Mouse (Mus musculus): ENCODE results near the gene Nat10. TPM values are rescaled to one million over a fixed set of nuclear protein-coding genes. Genes with fewer than 3 reads are reported as not detected.

The Nat10 gene
- polyA plus RNA-seq, 1 experiment from 2014 or later, result 55.1 TPM

DNA sequence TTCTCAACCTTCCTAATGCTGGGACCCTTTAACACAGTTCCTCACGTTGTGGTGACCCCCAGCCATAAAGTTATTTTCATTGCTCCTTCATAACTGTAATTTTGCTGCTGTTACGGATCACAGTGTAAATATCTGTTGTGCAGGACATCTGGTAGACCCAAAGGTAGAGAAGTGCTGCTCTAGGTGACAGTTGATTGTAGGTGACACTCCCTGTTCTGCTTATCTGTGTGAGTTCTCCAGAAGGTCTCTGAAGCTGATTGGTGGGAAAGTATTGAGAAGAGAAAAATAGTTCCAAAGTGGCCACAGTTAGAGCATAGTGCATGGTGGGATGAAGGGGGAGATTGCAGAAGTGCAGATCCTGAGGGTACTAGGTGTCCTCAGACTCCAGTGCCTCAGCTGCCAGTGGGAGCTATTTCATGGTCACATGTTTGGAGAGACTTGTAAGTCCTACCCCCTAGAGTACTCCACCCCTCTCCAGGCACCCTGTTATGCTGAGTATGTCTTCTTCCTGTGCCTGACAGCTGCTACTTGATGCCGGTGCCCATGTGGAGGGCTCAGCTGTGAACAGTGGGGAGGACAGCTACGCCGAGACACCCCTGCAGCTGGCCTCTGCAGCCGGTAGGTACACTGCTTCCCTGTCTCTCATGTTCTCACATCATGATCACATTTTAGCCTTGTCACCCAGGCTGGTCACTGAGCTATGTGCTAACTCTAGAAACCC is 53.9 kb downstream of the Nat10 start:
- DNase-seq (ENCODE audit: low spot score) (no peak), ATAC-seq (replicated peaks; ENCODE audit: low FRiP score) (peak; percentile 72)
- no peaks in the 10 kb centered on the region for H3K9me3 ChIP-seq (ENCODE audit: control insufficient read depth, low read length)
- no peak overlapping the region for H3K27ac ChIP-seq (ENCODE audit: low read depth, low read length)
- 0 out of 2 replicates have a peak, but pooled peaks cover 4% of the 10 kb centered on the region for H3K36me3 ChIP-seq (ENCODE audit: control insufficient read depth, insufficient read depth, low read length)
- peaks cover 17% of the 10 kb centered on the region for H3K4me1 ChIP-seq (replicated peaks; ENCODE audit: control insufficient read depth, insufficient read depth, low read length)
- no peak overlapping the region for H3K4me2 ChIP-seq
- H3K9ac ChIP-seq (ENCODE audit: low read depth, low read length), result no peak overlapping the region
- no peak overlapping the region for H3K4me3 ChIP-seq (ENCODE audit: low read depth, low read length)
- H3K27me3 ChIP-seq (replicated peaks; ENCODE audit: control insufficient read depth, insufficient read depth, low read length), result no peaks in the 10 kb centered on the region
- WGBS, result 76% methylated on average over 6 of the region's 6 CpGs

DNA sequence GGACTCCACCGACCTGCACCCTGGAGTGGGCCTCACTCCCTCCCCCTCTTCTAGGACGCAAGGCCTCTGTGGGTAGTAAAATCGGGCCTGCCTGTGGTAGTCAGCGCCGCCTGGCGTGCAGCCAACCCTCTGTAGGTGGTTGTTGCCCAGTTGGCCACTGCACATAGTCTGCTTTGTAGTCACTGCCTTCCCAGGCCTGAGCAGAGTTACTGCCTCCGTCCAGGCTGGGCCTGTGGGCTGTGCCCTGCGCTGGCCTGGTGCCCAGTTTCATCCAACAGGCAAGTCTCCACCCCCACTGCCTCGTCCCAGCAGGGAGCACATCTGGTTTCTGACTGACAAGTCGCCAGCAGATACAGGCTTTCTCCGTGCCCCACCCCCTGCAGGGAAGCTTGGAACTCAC is 54.8 kb downstream of the Nat10 start:
- Histone ChIP-seq H3K9me3 (ENCODE audit: control insufficient read depth, low read length) (no peaks in the 10 kb centered on the region), H3K4me2 (no peak overlapping the region), H3K27ac (ENCODE audit: low read depth, low read length) (no peak overlapping the region), H3K9ac (ENCODE audit: low read depth, low read length) (no peak overlapping the region), H3K36me3 (ENCODE audit: control insufficient read depth, insufficient read depth, low read length) (0 out of 2 replicates have a peak, but pooled peaks cover 2% of the 10 kb centered on the region), H3K27me3 (replicated peaks; ENCODE audit: control insufficient read depth, insufficient read depth, low read length) (no peaks in the 10 kb centered on the region), H3K4me1 (replicated peaks; ENCODE audit: control insufficient read depth, insufficient read depth, low read length) (peaks cover 17% of the 10 kb centered on the region), H3K4me3 (ENCODE audit: low read depth, low read length) (no peak overlapping the region)
- WGBS, result 59% methylated on average over 11 of the region's 11 CpGs
- ATAC-seq (replicated peaks; ENCODE audit: low FRiP score), result no peak
- no peak for DNase-seq (ENCODE audit: low spot score)

DNA sequence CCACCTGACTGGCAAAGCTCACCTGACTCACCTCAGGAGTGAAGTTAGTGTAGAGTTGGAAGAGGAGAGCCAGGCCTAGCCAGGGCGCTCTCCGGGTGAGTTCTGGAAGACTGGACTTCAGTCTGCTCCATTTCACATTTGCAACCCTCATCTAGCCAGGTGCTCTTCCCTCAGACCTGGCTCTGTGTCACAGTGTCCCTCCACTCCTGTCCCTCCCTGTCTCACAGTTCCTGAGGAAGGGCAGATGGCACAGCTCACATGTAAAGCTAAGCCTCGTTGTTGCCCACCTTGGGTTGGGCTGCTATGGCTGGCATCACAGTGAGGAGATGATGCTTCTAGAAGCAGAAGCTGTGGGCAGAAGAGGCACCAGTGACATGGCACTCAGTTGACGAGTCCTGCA is 55.2 kb downstream of the Nat10 start:
- Histone ChIP-seq H3K9ac (ENCODE audit: low read depth, low read length) (no peak overlapping the region), H3K27ac (ENCODE audit: low read depth, low read length) (no peak overlapping the region), H3K9me3 (ENCODE audit: control insufficient read depth, low read length) (no peaks in the 10 kb centered on the region), H3K4me2 (no peak overlapping the region), H3K4me3 (ENCODE audit: low read depth, low read length) (no peak overlapping the region), H3K36me3 (ENCODE audit: control insufficient read depth, insufficient read depth, low read length) (0 out of 2 replicates have a peak, but pooled peaks cover 2% of the 10 kb centered on the region), H3K27me3 (replicated peaks; ENCODE audit: control insufficient read depth, insufficient read depth, low read length) (no peaks in the 10 kb centered on the region), H3K4me1 (replicated peaks; ENCODE audit: control insufficient read depth, insufficient read depth, low read length) (peaks cover 17% of the 10 kb centered on the region)
- ATAC-seq (replicated peaks; ENCODE audit: low FRiP score) (no peak), DNase-seq (ENCODE audit: low spot score) (no peak)
- WGBS, result 84% methylated on average over 4 of the region's 4 CpGs

DNA sequence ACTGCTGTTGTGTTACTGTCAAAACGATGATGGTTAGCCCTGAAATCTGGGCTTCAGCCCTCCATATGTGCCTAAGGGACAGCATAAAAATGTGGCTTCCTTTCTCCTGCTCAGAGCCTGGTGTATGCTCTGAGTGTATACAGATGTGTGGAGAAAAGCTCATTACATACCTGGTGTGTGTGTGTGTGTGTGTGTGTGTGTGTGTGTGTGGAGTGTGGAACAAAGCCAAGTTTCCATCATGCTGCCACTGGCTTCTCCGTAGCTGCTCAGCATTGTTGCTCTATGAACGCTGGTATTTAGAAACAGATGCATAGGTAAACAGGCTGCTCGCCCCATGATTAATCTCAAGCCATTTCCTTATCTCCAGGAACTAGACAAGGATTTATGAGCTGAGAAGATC is 57.2 kb downstream of the Nat10 start:
- Histone ChIP-seq H3K4me2 (no peak overlapping the region), H3K9me3 (ENCODE audit: control insufficient read depth, low read length) (no peaks in the 10 kb centered on the region), H3K9ac (ENCODE audit: low read depth, low read length) (no peak overlapping the region), H3K4me3 (ENCODE audit: low read depth, low read length) (no peak overlapping the region), H3K27ac (ENCODE audit: low read depth, low read length) (no peak overlapping the region), H3K4me1 (replicated peaks; ENCODE audit: control insufficient read depth, insufficient read depth, low read length) (peaks cover 17% of the 10 kb centered on the region), H3K27me3 (replicated peaks; ENCODE audit: control insufficient read depth, insufficient read depth, low read length) (no peaks in the 10 kb centered on the region), H3K36me3 (ENCODE audit: control insufficient read depth, insufficient read depth, low read length) (0 out of 2 replicates have a peak, but pooled peaks cover 2% of the 10 kb centered on the region)
- ATAC-seq (replicated peaks; ENCODE audit: low FRiP score) (no peak), DNase-seq (ENCODE audit: low spot score) (no peak)
- 66% methylated on average over 4 of the region's 4 CpGs for WGBS

DNA sequence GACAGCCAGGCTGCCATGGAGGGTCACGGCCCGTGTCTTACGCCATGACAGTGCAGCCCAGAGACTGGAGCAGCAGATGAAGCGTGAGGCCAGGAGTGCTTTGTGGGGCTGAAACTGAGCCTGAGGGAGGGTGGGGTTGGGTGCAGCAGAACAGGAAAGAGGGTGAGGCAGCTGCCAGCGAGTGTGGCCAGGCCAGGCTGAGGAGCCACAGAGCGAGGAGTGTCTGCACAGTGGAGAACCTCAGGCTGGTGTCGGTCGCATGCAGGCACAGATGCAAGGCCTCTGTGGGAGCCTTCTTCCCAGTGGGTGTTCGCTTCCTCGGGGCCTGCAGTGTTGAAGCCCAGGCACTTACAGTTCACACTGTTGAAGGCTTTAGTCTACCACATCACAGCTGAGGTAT is 57.7 kb downstream of the Nat10 start:
- Histone ChIP-seq H3K36me3 (ENCODE audit: control insufficient read depth, insufficient read depth, low read length) (0 out of 2 replicates have a peak, but pooled peaks cover 2% of the 10 kb centered on the region), H3K27me3 (replicated peaks; ENCODE audit: control insufficient read depth, insufficient read depth, low read length) (no peaks in the 10 kb centered on the region), H3K4me2 (no peak overlapping the region), H3K4me1 (replicated peaks; ENCODE audit: control insufficient read depth, insufficient read depth, low read length) (peaks cover 17% of the 10 kb centered on the region), H3K4me3 (ENCODE audit: low read depth, low read length) (no peak overlapping the region), H3K9ac (ENCODE audit: low read depth, low read length) (no peak overlapping the region), H3K9me3 (ENCODE audit: control insufficient read depth, low read length) (no peaks in the 10 kb centered on the region), H3K27ac (ENCODE audit: low read depth, low read length) (no peak overlapping the region)
- ATAC-seq (replicated peaks; ENCODE audit: low FRiP score), result no peak
- 75% methylated on average over 10 of the region's 10 CpGs for WGBS
- DNase-seq (ENCODE audit: low spot score), result no peak

DNA sequence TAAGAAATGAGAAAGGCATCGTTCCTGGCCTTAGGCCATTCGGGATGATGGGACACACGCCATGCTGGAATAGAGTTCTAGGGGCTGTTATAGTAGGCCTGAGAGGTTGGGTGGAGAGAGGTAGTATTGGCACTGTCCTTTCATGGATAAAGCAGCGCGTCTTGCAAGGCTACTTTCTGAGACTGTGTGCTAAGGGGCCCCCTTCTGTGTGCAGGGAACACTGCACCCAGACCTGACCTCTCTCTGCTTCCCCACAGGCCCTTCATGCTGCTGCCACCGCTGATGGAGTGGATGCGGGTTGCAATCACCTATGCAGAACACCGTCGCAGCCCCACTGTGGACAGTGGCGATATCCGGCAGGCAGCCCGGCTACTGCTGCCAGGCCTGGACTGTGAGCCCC is 60.6 kb downstream of the Nat10 start:
- Histone ChIP-seq H3K9me3 (ENCODE audit: control insufficient read depth, low read length) (no peaks in the 10 kb centered on the region), H3K4me3 (ENCODE audit: low read depth, low read length) (no peak overlapping the region), H3K27me3 (replicated peaks; ENCODE audit: control insufficient read depth, insufficient read depth, low read length) (no peaks in the 10 kb centered on the region), H3K4me1 (replicated peaks; ENCODE audit: control insufficient read depth, insufficient read depth, low read length) (no peaks in the 10 kb centered on the region), H3K4me2 (no peak overlapping the region), H3K9ac (ENCODE audit: low read depth, low read length) (no peak overlapping the region), H3K27ac (ENCODE audit: low read depth, low read length) (no peak overlapping the region), H3K36me3 (ENCODE audit: control insufficient read depth, insufficient read depth, low read length) (no peaks in the 10 kb centered on the region)
- DNase-seq (ENCODE audit: low spot score) (no peak), ATAC-seq (replicated peaks; ENCODE audit: low FRiP score) (no peak)
- WGBS, result 83% methylated on average over 12 of the region's 12 CpGs

DNA sequence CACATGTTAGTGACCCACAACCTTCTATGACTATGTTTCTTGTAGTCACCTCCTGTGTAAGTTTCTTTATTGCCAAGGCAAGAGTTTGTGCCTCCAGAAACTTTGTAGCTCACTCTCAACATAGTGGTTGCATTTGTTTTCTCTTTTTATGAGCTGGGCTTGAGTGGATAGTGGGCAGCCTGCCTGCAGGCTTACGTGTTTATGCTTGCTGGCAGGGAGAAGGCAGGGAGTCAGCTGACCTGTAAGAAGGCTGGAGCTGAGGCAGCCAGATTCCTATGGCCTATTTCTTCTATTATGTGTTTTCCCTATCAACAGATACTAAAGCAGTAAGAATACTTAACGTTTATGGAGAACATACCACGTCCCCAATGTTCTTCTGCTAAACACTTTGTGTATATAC is 64.9 kb downstream of the Nat10 start:
- Histone ChIP-seq H3K27ac (ENCODE audit: low read depth, low read length) (no peak overlapping the region), H3K9ac (ENCODE audit: low read depth, low read length) (no peak overlapping the region), H3K4me1 (replicated peaks; ENCODE audit: control insufficient read depth, insufficient read depth, low read length) (no peaks in the 10 kb centered on the region), H3K27me3 (replicated peaks; ENCODE audit: control insufficient read depth, insufficient read depth, low read length) (no peaks in the 10 kb centered on the region), H3K36me3 (ENCODE audit: control insufficient read depth, insufficient read depth, low read length) (no peaks in the 10 kb centered on the region), H3K9me3 (ENCODE audit: control insufficient read depth, low read length) (no peaks in the 10 kb centered on the region), H3K4me2 (no peak overlapping the region), H3K4me3 (ENCODE audit: low read depth, low read length) (no peak overlapping the region)
- 74% methylated on average over 3 of the region's 3 CpGs for WGBS
- no peak for DNase-seq (ENCODE audit: low spot score)
- no peak for ATAC-seq (replicated peaks; ENCODE audit: low FRiP score)

DNA sequence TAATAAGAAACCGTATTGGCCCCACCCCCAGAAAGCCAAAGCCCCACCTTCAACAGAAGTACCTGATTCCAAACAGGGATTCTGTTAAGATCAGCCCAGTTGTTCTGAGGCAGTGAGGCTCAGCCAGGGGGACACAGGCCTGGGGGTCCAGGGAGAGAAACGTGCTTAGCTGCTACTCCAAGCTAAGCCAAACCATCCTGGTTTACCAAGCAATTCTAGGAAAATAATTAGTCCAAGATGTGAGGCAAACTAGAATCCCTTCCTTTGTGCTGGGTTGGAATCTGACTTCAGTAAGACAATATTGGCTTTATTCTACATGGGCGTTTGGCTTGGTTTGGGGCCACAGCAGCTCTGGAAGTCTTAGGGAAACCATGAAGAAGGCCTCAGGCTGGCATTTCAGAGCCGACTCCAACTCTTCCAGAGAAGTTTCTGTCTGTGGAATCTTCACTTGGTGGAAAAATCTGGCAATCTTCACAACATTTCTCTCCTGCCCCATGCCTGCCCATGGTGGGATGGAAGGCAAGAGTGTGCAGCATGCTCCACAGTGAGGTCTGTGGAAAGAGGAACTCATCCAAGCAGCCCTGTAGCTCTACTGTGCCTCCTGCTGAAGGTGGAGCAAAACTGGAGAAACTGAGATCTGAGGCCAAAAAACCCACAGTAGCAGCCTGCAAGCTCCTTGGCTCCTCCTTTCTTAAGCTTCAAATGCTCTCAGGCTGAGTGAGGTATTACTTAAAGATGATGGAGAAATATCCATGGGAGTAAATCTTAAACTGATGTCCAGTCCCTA is 66.1 kb downstream of the Nat10 start:
- Histone ChIP-seq H3K4me3 (ENCODE audit: low read depth, low read length) (no peak overlapping the region), H3K36me3 (ENCODE audit: control insufficient read depth, insufficient read depth, low read length) (no peaks in the 10 kb centered on the region), H3K27ac (ENCODE audit: low read depth, low read length) (no peak overlapping the region), H3K9me3 (ENCODE audit: control insufficient read depth, low read length) (no peaks in the 10 kb centered on the region), H3K4me1 (replicated peaks; ENCODE audit: control insufficient read depth, insufficient read depth, low read length) (no peaks in the 10 kb centered on the region), H3K27me3 (replicated peaks; ENCODE audit: control insufficient read depth, insufficient read depth, low read length) (no peaks in the 10 kb centered on the region), H3K4me2 (no peak overlapping the region), H3K9ac (ENCODE audit: low read depth, low read length) (no peak overlapping the region)
- 79% methylated on average over 4 of the region's 4 CpGs for WGBS
- ATAC-seq (replicated peaks; ENCODE audit: low FRiP score) (no peak), DNase-seq (ENCODE audit: low spot score) (no peak)

DNA sequence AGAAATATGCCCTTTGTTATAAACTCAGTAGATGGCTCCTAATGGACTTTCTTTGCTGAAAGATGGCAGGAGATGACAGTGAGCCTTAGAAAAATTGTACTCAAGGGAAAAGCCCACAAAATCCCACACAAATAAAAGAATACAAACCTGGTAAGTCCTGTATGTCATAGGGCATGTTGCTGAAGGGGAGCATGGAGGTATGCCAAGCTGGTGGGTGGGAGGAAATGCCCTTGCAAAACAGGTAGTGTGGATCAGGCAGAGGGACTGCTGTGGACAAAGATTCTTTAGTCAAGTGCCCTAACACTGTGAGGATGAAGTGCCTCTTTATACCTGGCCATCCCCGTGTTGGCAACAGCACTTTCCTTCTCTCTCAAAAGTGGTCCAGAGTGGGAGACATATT is 68.3 kb downstream of the Nat10 start:
- ATAC-seq (replicated peaks; ENCODE audit: low FRiP score) (no peak), DNase-seq (ENCODE audit: low spot score) (no peak)
- Histone ChIP-seq H3K27me3 (replicated peaks; ENCODE audit: control insufficient read depth, insufficient read depth, low read length) (no peaks in the 10 kb centered on the region), H3K9ac (ENCODE audit: low read depth, low read length) (no peak overlapping the region), H3K4me2 (no peak overlapping the region), H3K4me1 (replicated peaks; ENCODE audit: control insufficient read depth, insufficient read depth, low read length) (no peaks in the 10 kb centered on the region), H3K36me3 (ENCODE audit: control insufficient read depth, insufficient read depth, low read length) (no peaks in the 10 kb centered on the region), H3K27ac (ENCODE audit: low read depth, low read length) (no peak overlapping the region), H3K9me3 (ENCODE audit: control insufficient read depth, low read length) (no peaks in the 10 kb centered on the region), H3K4me3 (ENCODE audit: low read depth, low read length) (no peak overlapping the region)
- 87% methylated on average over 1 of the region's 1 CpGs for WGBS

All from liver, embryonic 11.5 days (tissue).